Mouse (Mus musculus) liver, embryonic 16.5 days (tissue): ENCODE data around the gene Kdm2a. TPM values are rescaled to one million over a fixed set of nuclear protein-coding genes. Genes with fewer than 3 reads are reported as not detected.

Source experiments
- ATAC-seq: fragments of 200-750 bp; cut with Nextera tagmentation; 2 replicates; pipeline ENCODE4 v1.8.0; 2017; ENCODE audit warnings: low read depth, mild to moderate bottlenecking, moderate number of reproducible peaks, moderate library complexity
- H3K27ac ChIP-seq: fragments of 300-500 bp; sonication (generic); 2 replicates; pipeline ENCODE4 v1.5.1; 2014; ENCODE audit warnings: mild to moderate bottlenecking, low read length
- H3K27me3 ChIP-seq: fragments of 300-500 bp; sonication (generic); 2 replicates; pipeline ENCODE4 v1.6.1; 2014; ENCODE audit warnings: low read depth, low read length, mixed read lengths; ENCODE audit not compliant: control insufficient read depth, insufficient read depth
- H3K36me3 ChIP-seq: fragments of 300-500 bp; sonication (generic); 2 replicates; pipeline ENCODE4 v1.6.1; 2014; ENCODE audit warnings: mild to moderate bottlenecking; ENCODE audit not compliant: control insufficient read depth, insufficient read depth
- H3K4me1 ChIP-seq: fragments of 300-500 bp; sonication (generic); 2 replicates; pipeline ENCODE4 v1.6.1; 2014; ENCODE audit warnings: low read depth, low read length, mixed read lengths; ENCODE audit not compliant: control insufficient read depth
- H3K4me2 ChIP-seq: fragments of 300-500 bp; sonication (generic); 2 replicates; pipeline ENCODE4 v1.6.1; 2014; ENCODE audit warnings: low read depth, low read length, mixed read lengths
- H3K4me3 ChIP-seq: fragments of 300-500 bp; sonication (generic); 2 replicates; pipeline ENCODE4 v1.5.1; 2014; ENCODE audit warnings: low read depth, mild to moderate bottlenecking, low read length
- H3K9ac ChIP-seq: fragments of 300-500 bp; sonication (generic); 2 replicates; pipeline ENCODE4 v1.6.1; 2014; ENCODE audit warnings: low read depth, low read length
- H3K9me3 ChIP-seq: fragments of 300-500 bp; sonication (generic); replicated peaks from 2 replicates; pipeline ENCODE4 v1.6.1; 2016; ENCODE audit warnings: low read length; ENCODE audit not compliant: control insufficient read depth
- whole genome bisulfite sequencing: fragments of 180-500 bp; shearing (Covaris S2); extraction: QIAGEN DNeasy Blood & Tissue Kit; methylation state at CpG from one replicate; pipeline ENCODE4 v1.1.7; 2014; ENCODE audit not compliant: insufficient replicate concordance; 5-methylcytosine and 5-hydroxymethylcytosine counted together
- polyA plus RNA-seq: library from polyadenylated mRNA; unstranded; fragments of >200 nt; fragmentation: Nextera tagmentation; extraction: Ambion mirVana; gene quantifications from 2 replicates; pipeline ENCODE4 v1.2.1, GENCODE M21; 2015

The Kdm2a gene
- polyA plus RNA-seq, 1 experiment from 2014 or later, result 13.7 TPM

- Histone ChIP-seq H3K27me3 (no peaks in the 10 kb centered on the region), H3K36me3 (no peaks in the 10 kb centered on the region), H3K27ac (no peak overlapping the region), H3K9ac (no peak overlapping the region), H3K9me3 (no peaks in the 10 kb centered on the region), H3K4me2 (no peak overlapping the region), H3K4me1 (0 out of 2 replicates have a peak, but pooled peaks cover 3% of the 10 kb centered on the region), H3K4me3 (no peak overlapping the region)
- ATAC-seq, result no peak
- 48% methylated on average over 8 of the region's 8 CpGs for WGBS
These were observed 22.2 kb upstream of the Kdm2a start for GRCm38 (mm10) chr19:4420153-4420910.

- H3K27ac ChIP-seq, result no peak overlapping the region
- 0 out of 2 replicates have a peak, but pooled peaks cover 3% of the 10 kb centered on the region for H3K4me1 ChIP-seq
- no peak overlapping the region for H3K4me3 ChIP-seq
- 77% methylated on average over 5 of the region's 5 CpGs for whole genome bisulfite sequencing
- no peaks in the 10 kb centered on the region for H3K36me3 ChIP-seq
- no peak overlapping the region for H3K4me2 ChIP-seq
- no peaks in the 10 kb centered on the region for H3K27me3 ChIP-seq
- no peaks in the 10 kb centered on the region for H3K9me3 ChIP-seq
- no peak for ATAC-seq
- no peak overlapping the region for H3K9ac ChIP-seq
These were observed 21.6 kb upstream of the Kdm2a start for GRCm38 (mm10) chr19:4419711-4420110.

GRCm38 (mm10) chr19:4417713-4418112 is 19.6 kb upstream of the Kdm2a start:
- no peak overlapping the region for H3K27ac ChIP-seq
- H3K4me3 ChIP-seq, result no peak overlapping the region
- H3K4me1 ChIP-seq, result 0 out of 2 replicates have a peak, but pooled peaks cover 3% of the 10 kb centered on the region
- H3K4me2 ChIP-seq, result no peak overlapping the region
- no peaks in the 10 kb centered on the region for H3K9me3 ChIP-seq
- H3K9ac ChIP-seq, result no peak overlapping the region
- ATAC-seq, result no peak
- no peaks in the 10 kb centered on the region for H3K36me3 ChIP-seq
- H3K27me3 ChIP-seq, result no peaks in the 10 kb centered on the region

GRCm38 (mm10) chr19:4417183-4417582 is 19.1 kb upstream of the Kdm2a start:
- H3K27ac ChIP-seq, result no peak overlapping the region
- 0 out of 2 replicates have a peak, but pooled peaks cover 3% of the 10 kb centered on the region for H3K4me1 ChIP-seq
- peak; percentile 72; the same call in 1 of the 2 replicates for ATAC-seq
- H3K4me2 ChIP-seq, result no peak overlapping the region
- 0% methylated on average over 1 of the region's 1 CpGs for WGBS
- H3K36me3 ChIP-seq, result no peaks in the 10 kb centered on the region
- H3K9ac ChIP-seq, result no peak overlapping the region
- no peak overlapping the region for H3K4me3 ChIP-seq
- no peaks in the 10 kb centered on the region for H3K9me3 ChIP-seq
- H3K27me3 ChIP-seq, result no peaks in the 10 kb centered on the region

GRCm38 (mm10) chr19:4414631-4415030 is 16.5 kb upstream of the Kdm2a start:
- no peaks in the 10 kb centered on the region for H3K36me3 ChIP-seq
- no peak overlapping the region for H3K9ac ChIP-seq
- no peak for ATAC-seq
- WGBS, result 54% methylated on average over 1 of the region's 1 CpGs
- no peak overlapping the region for H3K27ac ChIP-seq
- no peak overlapping the region for H3K4me2 ChIP-seq
- no peaks in the 10 kb centered on the region for H3K9me3 ChIP-seq
- no peaks in the 10 kb centered on the region for H3K4me1 ChIP-seq
- H3K27me3 ChIP-seq, result no peaks in the 10 kb centered on the region
- H3K4me3 ChIP-seq, result no peak overlapping the region

GRCm38 (mm10) chr19:4409062-4409461 is 11.0 kb upstream of the Kdm2a start:
- Histone ChIP-seq H3K27me3 (no peaks in the 10 kb centered on the region), H3K27ac (no peak overlapping the region), H3K4me2 (no peak overlapping the region), H3K4me1 (no peaks in the 10 kb centered on the region), H3K9ac (no peak overlapping the region), H3K4me3 (no peak overlapping the region), H3K36me3 (no peaks in the 10 kb centered on the region), H3K9me3 (no peaks in the 10 kb centered on the region)
- WGBS, result 12% methylated on average over 2 of the region's 2 CpGs
- ATAC-seq, result no peak

- H3K4me1 ChIP-seq, result no peaks in the 10 kb centered on the region
- no peak for ATAC-seq
- no peak overlapping the region for H3K4me3 ChIP-seq
- 56% methylated on average over 2 of the region's 2 CpGs for WGBS
- H3K27me3 ChIP-seq, result no peaks in the 10 kb centered on the region
- no peak overlapping the region for H3K4me2 ChIP-seq
- no peaks in the 10 kb centered on the region for H3K36me3 ChIP-seq
- no peak overlapping the region for H3K27ac ChIP-seq
- no peaks in the 10 kb centered on the region for H3K9me3 ChIP-seq
- H3K9ac ChIP-seq, result no peak overlapping the region
These were observed 6.8 kb upstream of the Kdm2a start for GRCm38 (mm10) chr19:4404840-4405239.

GRCm38 (mm10) chr19:4398959-4399358 is 874 bp upstream of the Kdm2a start:
- Histone ChIP-seq H3K4me2 (no peak overlapping the region), H3K4me1 (peaks cover 17% of the 10 kb centered on the region), H3K9ac (no peak overlapping the region), H3K27me3 (peaks cover 9% of the 10 kb centered on the region), H3K36me3 (no peaks in the 10 kb centered on the region), H3K4me3 (no peak overlapping the region), H3K27ac (no peak overlapping the region), H3K9me3 (no peaks in the 10 kb centered on the region)
- WGBS, result 43% methylated on average over 4 of the region's 4 CpGs
- ATAC-seq, result no peak

- Histone ChIP-seq H3K4me3 (peak overlapping the region; percentile 95), H3K4me2 (peak overlapping the region; percentile 100), H3K9ac (peak overlapping the region; percentile 87), H3K27me3 (peaks cover 9% of the 10 kb centered on the region), H3K9me3 (no peaks in the 10 kb centered on the region), H3K36me3 (no peaks in the 10 kb centered on the region), H3K4me1 (peaks cover 18% of the 10 kb centered on the region), H3K27ac (peak overlapping the region; percentile 79; the same call in 1 of the 2 replicates)
- WGBS, result 32% methylated on average over 8 of the region's 8 CpGs
- ATAC-seq, result no peak
These were observed 504 bp upstream of the Kdm2a start for GRCm38 (mm10) chr19:4398630-4398948.
